Mouse (Mus musculus) liver, embryonic 13.5 days (tissue): ENCODE results near the gene Tsr1. TPM values are rescaled to one million over a fixed set of nuclear protein-coding genes. Genes with fewer than 3 reads are reported as not detected.

Source experiments
- ATAC-seq: fragments of 200-750 bp; cut with Nextera tagmentation; 2 replicates; pipeline ENCODE4 v1.8.0; 2017; ENCODE audit warnings: low read depth, mild to moderate bottlenecking, moderate number of reproducible peaks, moderate library complexity
- DNase-seq: peaks from one replicate; pipeline ENCODE4 v3.0.0; 2022
- H3K27ac ChIP-seq: fragments of 300-500 bp; sonication (generic); 2 replicates; pipeline ENCODE4 v1.5.1; 2015; ENCODE audit warnings: moderate library complexity, mild to moderate bottlenecking, inconsistent platforms
- H3K27me3 ChIP-seq: fragments of 300-500 bp; sonication (generic); 2 replicates; pipeline ENCODE4 v1.6.1; 2015; ENCODE audit warnings: mild to moderate bottlenecking, inconsistent platforms
- H3K36me3 ChIP-seq: fragments of 300-500 bp; sonication (generic); 2 replicates; pipeline ENCODE4 v1.6.1; 2015; ENCODE audit warnings: mild to moderate bottlenecking, inconsistent platforms
- H3K4me1 ChIP-seq: fragments of 300-500 bp; sonication (generic); replicated peaks from 2 replicates; pipeline ENCODE4 v1.6.1; 2015; ENCODE audit warnings: inconsistent platforms
- H3K4me2 ChIP-seq: fragments of 300-500 bp; sonication (generic); 2 replicates; pipeline ENCODE4 v1.6.1; 2015; ENCODE audit warnings: inconsistent platforms, mild to moderate bottlenecking, moderate library complexity
- H3K4me3 ChIP-seq: fragments of 300-500 bp; sonication (generic); replicated peaks from 2 replicates; pipeline ENCODE4 v1.5.1; 2015; ENCODE audit warnings: mild to moderate bottlenecking, inconsistent platforms
- H3K9ac ChIP-seq: fragments of 300-500 bp; sonication (generic); 2 replicates; pipeline ENCODE4 v1.6.1; 2015; ENCODE audit warnings: mild to moderate bottlenecking, inconsistent platforms
- H3K9me3 ChIP-seq: fragments of 300-500 bp; sonication (generic); replicated peaks from 2 replicates; pipeline ENCODE4 v1.6.1; 2016; ENCODE audit warnings: inconsistent platforms
- WGBS: fragments of 180-500 bp; shearing (Covaris S2); methylation state at CpG from one replicate; pipeline ENCODE4 v1.1.7; 2015; ENCODE audit not compliant: insufficient replicate concordance; 5-methylcytosine and 5-hydroxymethylcytosine counted together
- microRNA-seq: library from miRNA; unstranded; fragments of <30 nt; microRNA quantifications from one replicate; pipeline ENCODE4, GENCODE M21; 2016
- polyA plus RNA-seq: library from polyadenylated mRNA; unstranded; fragments of >200 nt; fragmentation: Nextera tagmentation; extraction: Ambion mirVana; gene quantifications from 2 replicates; pipeline ENCODE4 v1.2.1, GENCODE M21; 2015

The Tsr1 gene
- polyA plus RNA-seq, 1 experiment from 2014 or later = 32.6 TPM

DNA sequence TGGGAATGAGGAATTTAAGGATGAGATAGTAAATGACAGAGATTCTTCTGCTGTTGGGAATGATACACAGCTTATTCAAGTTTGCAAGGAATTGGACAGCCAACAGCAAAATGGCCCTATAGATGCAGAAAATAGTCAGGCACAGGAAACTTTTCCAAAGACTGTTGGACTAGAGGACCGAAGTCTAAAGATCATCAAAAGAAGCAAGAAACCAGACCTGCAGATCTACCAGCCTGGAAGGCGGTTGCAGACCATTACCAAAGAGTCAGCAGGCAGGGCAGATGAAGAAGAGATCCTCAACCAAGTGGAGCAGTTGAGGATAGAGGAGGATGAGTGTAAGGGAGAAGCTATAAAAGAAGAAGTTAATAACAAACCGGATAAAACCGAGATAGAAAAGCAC is 31.2 kb downstream of the Tsr1 start:
- 86% methylated on average over 4 of the region's 4 CpGs for WGBS

DNA sequence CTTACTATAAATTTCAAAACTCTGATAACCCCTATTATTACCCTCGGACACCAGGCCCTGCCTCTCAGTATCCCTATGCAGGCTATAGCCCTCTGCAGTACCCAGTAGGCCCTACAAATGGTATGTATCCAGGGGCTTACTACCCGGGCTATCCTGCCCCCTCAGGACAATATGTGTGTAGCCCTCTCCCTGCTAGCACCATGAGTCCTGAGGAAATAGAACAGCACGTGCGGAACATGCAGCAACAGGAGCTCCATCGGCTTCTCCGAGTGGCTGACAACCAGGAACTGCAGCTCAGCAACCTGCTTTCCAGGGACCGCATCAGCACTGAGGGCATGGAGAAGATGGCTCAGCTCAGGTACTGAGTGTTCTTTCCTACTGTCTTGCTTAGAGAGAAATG is 32.5 kb downstream of the Tsr1 start:
- ATAC-seq = no peak
- no peak for DNase-seq
- Histone ChIP-seq H3K9me3 (no peaks in the 10 kb centered on the region), H3K36me3 (peaks cover 52% of the 10 kb centered on the region), H3K4me2 (no peak overlapping the region), H3K27ac (no peak overlapping the region), H3K27me3 (no peaks in the 10 kb centered on the region), H3K4me1 (peaks cover 24% of the 10 kb centered on the region), H3K4me3 (no peak overlapping the region), H3K9ac (no peak overlapping the region)
- WGBS = 91% methylated on average over 7 of the region's 7 CpGs

More for the DNA sequence above, 31.2 kb downstream of the Tsr1 start:
- H3K4me3 ChIP-seq = no peak overlapping the region
- H3K4me2 ChIP-seq = no peak overlapping the region
- peaks cover 33% of the 10 kb centered on the region for H3K4me1 ChIP-seq
- H3K27ac ChIP-seq = no peak overlapping the region
- H3K9ac ChIP-seq = no peak overlapping the region
- ATAC-seq (no peak), DNase-seq (no peak)
- peaks cover 41% of the 10 kb centered on the region for H3K36me3 ChIP-seq
- no peaks in the 10 kb centered on the region for H3K9me3 ChIP-seq
- no peaks in the 10 kb centered on the region for H3K27me3 ChIP-seq

DNA sequence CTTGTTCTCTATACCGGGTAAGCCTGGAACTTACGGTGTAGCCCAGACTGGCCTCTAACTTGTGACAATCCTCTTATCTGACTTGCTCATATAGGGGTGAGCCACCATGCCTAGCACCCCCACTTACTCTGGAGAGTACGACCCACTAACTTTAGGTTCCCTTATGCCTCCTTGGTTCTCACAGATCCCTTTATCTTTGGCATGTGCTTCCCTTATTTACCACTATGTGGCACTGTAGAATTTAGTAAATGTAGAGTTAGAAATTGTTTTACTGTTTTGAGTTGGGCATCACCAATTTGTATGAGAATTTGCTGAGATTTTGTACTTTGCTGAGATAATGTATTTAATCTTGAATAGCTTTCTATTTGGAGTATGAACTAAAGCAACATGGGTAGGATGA is 48.5 kb downstream of the Tsr1 start:
- no peak overlapping the region for H3K27ac ChIP-seq
- no peak for DNase-seq

DNA sequence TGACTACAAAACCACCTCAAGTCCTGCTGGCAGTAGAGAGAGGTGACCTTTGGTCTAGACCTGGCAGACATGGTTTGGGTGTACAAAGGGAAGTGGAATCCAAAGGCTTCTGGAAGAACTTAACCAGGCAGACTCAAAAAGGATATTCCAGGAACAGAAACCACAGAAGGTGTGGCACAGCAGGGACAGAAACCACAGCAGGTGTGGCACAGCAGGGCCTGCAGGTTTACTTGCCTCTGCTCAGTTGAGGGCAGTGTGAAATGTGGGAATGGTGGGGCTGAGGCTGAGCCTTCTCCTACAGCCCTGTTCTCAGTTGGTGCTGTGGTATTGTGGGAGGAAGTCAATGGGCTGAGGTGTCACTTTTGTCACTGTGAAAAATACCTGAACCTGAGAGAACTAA is 57.0 kb downstream of the Tsr1 start:
- H3K9me3 ChIP-seq = no peaks in the 10 kb centered on the region
- H3K36me3 ChIP-seq = no peaks in the 10 kb centered on the region; the same call in 1 of the 2 replicates
- H3K4me1 ChIP-seq = peaks cover 18% of the 10 kb centered on the region
- no peak overlapping the region for H3K4me3 ChIP-seq
- H3K27ac ChIP-seq = no peak overlapping the region
- ATAC-seq (no peak), DNase-seq (no peak)
- no peak overlapping the region for H3K9ac ChIP-seq
- no peaks in the 10 kb centered on the region for H3K27me3 ChIP-seq
- H3K4me2 ChIP-seq = no peak overlapping the region

More for the DNA sequence above, 48.5 kb downstream of the Tsr1 start:
- Histone ChIP-seq H3K27me3 (no peaks in the 10 kb centered on the region), H3K4me3 (no peak overlapping the region), H3K4me1 (0 out of 2 replicates have a peak, but pooled peaks cover 5% of the 10 kb centered on the region), H3K9ac (no peak overlapping the region), H3K36me3 (peaks cover 25% of the 10 kb centered on the region), H3K9me3 (no peaks in the 10 kb centered on the region), H3K4me2 (no peak overlapping the region)
- ATAC-seq = no peak
- WGBS = 77% methylated on average over 3 of the region's 3 CpGs

DNA sequence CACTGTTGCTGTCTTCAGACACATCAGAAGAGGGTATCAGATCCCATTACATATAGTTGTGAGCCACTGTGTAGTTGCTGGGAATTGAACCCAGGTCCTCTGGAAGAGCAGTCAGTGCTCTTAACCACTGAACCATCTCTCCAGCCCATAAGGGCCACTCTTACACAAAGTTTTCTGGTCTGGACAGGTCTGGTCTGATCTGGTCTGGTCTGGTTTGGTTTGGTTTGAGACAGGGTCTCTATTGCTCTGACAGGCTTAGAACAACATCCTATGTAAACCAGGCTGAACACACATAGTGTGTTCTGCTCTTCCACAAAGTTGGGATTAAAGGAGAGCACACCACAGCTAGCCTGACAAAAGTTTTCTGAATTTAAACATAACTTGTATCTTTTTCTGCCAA is 58.1 kb downstream of the Tsr1 start:
- Histone ChIP-seq H3K4me3 (no peak overlapping the region), H3K27me3 (no peaks in the 10 kb centered on the region), H3K9ac (no peak overlapping the region), H3K27ac (no peak overlapping the region), H3K4me2 (no peak overlapping the region), H3K4me1 (peaks cover 19% of the 10 kb centered on the region), H3K36me3 (no peaks in the 10 kb centered on the region; the same call in 1 of the 2 replicates), H3K9me3 (no peaks in the 10 kb centered on the region)
- ATAC-seq (no peak), DNase-seq (no peak)

DNA sequence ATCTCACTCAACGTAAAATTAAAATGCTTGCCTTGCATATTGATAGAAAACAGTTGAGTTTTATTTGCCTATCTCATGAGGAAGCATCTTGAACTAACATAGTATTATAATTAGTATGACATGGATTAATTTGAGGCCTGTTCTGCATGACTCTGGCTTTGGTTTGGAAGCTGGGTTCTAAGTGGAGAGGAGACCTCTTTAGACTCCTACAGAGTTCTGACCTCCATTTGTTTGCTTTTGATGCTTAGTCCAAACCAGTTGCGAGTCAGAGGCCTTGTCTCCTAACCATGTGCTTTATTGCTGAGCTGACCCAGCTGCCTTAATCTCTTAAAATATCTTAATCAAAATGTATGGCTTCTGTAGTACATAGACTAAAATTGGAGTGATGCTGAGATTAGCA is 59.7 kb downstream of the Tsr1 start:
- no peaks in the 10 kb centered on the region; the same call in 1 of the 2 replicates for H3K36me3 ChIP-seq
- no peaks in the 10 kb centered on the region for H3K9me3 ChIP-seq
- H3K27me3 ChIP-seq = no peaks in the 10 kb centered on the region
- no peak overlapping the region for H3K27ac ChIP-seq
- H3K9ac ChIP-seq = no peak overlapping the region
- H3K4me3 ChIP-seq = no peak overlapping the region
- peaks cover 19% of the 10 kb centered on the region for H3K4me1 ChIP-seq
- 81% methylated on average over 2 of the region's 2 CpGs for WGBS
- DNase-seq = no peak
- H3K4me2 ChIP-seq = no peak overlapping the region
- ATAC-seq = no peak

Small RNAs within 50 kb of the gene (microRNA-seq; reads per million reads assigned to microRNA genes)
- 0.88 reads per million for gene Mir6926

Other genes starting within 250 kb of the Tsr1 start
- gene Cluh, start 248.6 kb upstream of the Tsr1 start, polyA plus RNA-seq = 24.6 and 32.2 TPM in 2 replicates
- 38.9 and 49.9 TPM in 2 replicates for gene Pafah1b1, start 173.4 kb upstream of the Tsr1 start, polyA plus RNA-seq
- 34.8 and 40.3 TPM in 2 replicates for gene Mettl16, start 127.2 kb upstream of the Tsr1 start, polyA plus RNA-seq
- gene Mnt, start 67.2 kb upstream of the Tsr1 start, polyA plus RNA-seq = 1.3 and 1.5 TPM in 2 replicates
- gene Sgsm2, start 1.0 kb upstream of the Tsr1 start, polyA plus RNA-seq = 1.2 and 1.5 TPM in 2 replicates
- gene Smg6, start 27.8 kb downstream of the Tsr1 start, polyA plus RNA-seq = 4.4 and 5.5 TPM in 2 replicates
- 3.9 and 5.1 TPM in 2 replicates for gene Srr, start 27.9 kb downstream of the Tsr1 start, polyA plus RNA-seq